Mouse (Mus musculus): Measurements from ENCODE around the gene Herc3.

Gene Herc3

DNA sequence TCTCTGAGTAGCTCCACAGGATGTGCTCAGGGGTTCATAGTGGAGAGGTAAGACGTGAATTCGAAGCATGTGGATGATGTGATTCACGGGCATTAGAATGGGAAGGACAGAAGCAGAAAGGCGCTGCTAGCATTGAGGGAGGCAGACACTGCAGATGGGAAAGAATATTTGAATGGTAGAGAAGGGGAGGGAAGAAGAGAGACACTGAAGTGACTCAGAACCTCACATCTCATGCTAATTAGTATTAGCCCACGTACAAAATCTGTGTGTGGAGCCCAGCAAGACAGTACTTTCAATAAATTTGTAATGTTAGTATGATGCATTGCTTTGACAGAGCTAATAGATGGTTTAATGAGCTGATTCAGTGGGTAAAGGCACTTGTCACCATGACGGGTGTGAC lies 89.5 kb downstream of the Herc3 start:
- DNase-seq (ENCODE audit: low read depth, low spot score) = no peak

- no peak for DNase-seq (ENCODE audit: low read depth, low spot score)
Observed at GRCm38 (mm10) chr6:58921623-58922022, 90.4 kb downstream of the Herc3 start.

DNA sequence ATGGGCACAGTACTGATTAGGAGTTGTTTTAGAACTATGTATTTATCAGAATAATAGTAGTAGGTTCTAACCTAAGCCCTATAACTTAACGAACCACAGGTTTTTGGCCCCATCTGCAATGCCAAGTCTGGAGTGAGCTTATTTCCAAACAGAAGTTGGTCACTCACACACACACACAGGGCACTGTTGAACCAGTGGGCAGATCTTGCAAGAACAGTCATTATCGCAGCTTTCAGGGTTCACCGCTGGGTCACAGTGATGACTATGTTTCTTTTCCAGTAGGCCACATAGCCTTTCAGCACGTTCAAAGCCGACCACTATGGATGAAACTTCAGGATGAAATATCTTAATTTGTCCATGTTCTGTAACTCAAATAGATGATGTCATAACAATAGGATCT lies 91.2 kb downstream of the Herc3 start:
- no peak for DNase-seq (ENCODE audit: low read depth, low spot score)

DNA sequence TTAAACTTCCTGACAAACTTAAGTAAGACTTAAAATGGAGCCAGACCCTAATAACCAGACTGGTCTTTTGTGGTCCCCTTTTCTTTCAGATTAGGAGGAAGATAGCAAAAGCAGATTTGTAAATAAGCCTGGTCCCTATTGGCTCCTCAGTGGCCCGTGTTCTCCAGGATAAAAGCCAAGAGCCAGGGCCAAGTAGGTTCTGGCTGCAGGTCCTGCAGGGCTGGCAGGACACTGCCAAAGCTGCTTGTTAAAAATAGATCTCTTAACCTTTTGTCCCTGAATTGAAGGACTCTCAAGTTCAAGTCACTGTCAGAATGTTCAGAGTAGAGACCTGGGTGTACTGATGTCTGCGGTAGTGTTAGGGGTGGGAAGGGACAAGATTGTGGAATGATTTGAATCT lies 96.6 kb downstream of the Herc3 start:
- no peak for DNase-seq (ENCODE audit: low read depth, low spot score)

GRCm38 (mm10) chr6:58929911-58930431 lies 98.7 kb downstream of the Herc3 start:
- DNase-seq (ENCODE audit: low read depth, low spot score) = no peak

DNA sequence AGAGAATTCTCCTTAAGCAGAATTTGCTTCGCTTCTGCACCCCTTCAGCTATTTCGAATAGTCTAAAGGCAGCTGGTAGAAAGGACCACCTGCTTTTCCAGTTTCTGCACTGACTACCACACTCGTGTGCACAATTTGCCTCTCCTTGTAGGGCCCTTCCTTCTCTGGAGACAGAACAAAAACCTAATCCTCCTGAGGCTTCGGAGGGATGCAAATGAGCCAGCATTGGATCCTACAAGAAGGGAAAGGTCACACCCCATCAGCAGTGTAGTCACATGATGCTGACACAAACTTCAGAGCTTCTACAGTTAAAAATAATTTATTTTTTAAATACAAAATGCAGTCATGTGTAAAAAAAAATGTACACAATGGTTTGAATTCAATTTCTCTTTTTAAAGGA lies 99.9 kb downstream of the Herc3 start:
- DNase-seq (ENCODE audit: low read depth, low spot score) = no peak

DNA sequence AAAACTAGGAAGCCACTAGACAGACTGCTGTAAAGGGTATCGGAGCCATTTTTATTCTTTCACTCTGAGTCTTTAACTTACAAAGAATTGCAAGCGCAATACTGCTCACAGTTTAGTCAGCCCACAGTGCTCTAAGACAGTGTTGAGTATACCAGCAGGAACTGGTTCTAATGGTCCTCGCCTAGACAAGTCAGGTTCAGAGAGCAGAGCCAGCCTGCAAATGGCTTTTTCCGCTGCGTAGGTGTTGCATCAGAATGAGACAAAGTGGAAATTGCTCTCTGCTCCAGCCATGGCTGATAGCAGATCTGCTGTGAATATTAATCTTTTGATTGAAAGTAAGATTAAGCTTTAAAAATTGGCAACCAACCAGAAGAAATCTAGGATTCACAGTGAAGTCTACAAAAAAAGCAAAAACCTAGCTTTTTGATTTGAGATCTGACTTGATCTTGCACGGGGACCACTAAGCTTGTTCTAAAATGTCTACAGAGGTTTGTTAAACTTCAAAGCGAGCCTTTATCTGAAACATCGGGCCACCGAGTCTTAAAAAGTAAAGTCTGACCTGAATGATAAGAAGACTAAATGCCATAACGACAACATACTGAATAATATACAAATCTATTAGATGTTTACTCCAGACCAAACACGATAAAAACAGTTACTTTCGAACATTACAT lies 101.4 kb downstream of the Herc3 start:
- no peak for DNase-seq (ENCODE audit: low read depth, low spot score)

GRCm38 (mm10) chr6:58933189-58933913 lies 102.1 kb downstream of the Herc3 start:
- no peak for DNase-seq (ENCODE audit: low read depth, low spot score)

DNA sequence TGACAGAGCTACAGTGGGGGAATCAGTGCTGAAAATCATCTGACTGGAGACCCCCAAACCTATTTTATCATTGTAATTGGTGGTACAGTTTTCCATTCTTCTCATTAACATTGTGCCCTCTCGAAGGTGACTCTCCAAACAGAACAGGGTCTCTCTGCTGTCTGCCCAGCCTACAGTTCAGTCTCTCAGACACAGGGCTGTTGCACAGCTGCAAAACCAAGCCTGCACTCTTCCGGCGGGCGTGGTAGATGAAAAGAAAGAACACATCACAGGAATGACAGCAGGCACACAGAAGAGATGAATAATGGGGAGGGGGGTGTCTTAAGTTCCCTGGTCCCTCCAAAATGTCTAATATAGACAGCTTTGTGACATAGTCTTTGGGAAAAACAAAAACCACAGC lies 102.9 kb downstream of the Herc3 start:
- DNase-seq (ENCODE audit: low read depth, low spot score) = no peak

- DNase-seq (ENCODE audit: low read depth, low spot score) = no peak
Observed at GRCm38 (mm10) chr6:58937726-58938125, 106.5 kb downstream of the Herc3 start.

DNA sequence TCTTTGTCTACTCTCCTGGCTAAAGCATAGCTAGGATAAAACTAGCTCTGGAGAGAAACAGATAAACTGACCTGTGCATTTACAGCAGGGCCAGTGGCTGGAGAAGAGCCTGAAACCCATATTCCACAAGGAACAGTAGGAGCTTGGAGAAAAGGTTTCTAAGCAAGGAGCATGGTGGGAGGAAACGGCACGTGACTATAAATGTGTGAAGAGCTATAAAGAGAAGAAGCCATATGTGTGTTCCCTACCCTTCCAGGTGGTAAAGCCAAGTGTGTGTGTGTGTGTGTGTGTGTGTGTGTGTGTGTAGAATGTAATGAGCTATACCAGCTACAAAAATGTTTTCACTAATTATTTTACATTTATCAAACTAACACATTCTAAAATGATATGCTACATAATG lies 111.0 kb downstream of the Herc3 start:
- DNase-seq (ENCODE audit: low read depth, low spot score) = no peak

DNA sequence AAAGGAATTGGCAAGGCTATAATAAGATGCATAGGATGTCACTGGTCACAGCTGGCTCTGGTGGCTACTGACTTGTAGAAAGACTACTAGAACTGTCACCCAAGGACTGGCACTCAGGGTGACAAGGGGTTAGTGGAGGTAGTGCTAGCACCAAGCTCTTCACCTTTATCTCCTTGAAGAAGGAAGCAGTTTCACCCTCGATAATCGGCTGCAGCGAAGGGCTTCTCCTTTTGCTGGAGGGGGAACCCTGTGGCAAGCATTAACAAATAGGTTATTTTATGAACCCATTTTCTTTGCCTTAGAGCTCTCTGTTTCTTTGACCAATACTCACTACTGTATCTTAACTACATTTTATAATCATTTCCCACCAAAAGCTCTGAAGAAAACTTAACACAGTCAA lies 112.7 kb downstream of the Herc3 start:
- DNase-seq (ENCODE audit: low read depth, low spot score) = no peak

GRCm38 (mm10) chr6:58946246-58946645 lies 115.0 kb downstream of the Herc3 start:
- DNase-seq (ENCODE audit: low read depth, low spot score) = no peak

GRCm38 (mm10) chr6:58946840-58947239 lies 115.6 kb downstream of the Herc3 start:
- DNase-seq (ENCODE audit: low read depth, low spot score) = no peak

DNA sequence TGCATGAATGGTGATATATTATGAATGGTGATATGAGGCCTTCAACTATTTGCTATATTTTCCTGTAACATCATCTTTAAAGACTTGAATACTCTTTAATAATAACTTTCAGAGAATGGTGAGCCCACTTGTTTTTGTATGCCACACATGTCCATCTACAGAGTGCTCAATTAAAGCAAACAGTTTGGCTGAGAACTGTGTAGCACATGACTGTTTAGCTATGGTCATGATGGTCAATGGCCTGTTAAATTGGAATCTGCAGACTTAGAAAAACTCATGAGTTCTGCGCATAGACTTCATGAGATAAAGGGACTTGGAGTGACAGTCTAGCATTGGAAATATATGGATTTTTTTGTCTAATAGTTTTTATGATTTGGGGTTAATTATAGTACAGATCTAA lies 119.1 kb downstream of the Herc3 start:
- no peak for DNase-seq (ENCODE audit: low read depth, low spot score)

- no peak for DNase-seq (ENCODE audit: low read depth, low spot score)
Observed at GRCm38 (mm10) chr6:58951128-58951992, 120.1 kb downstream of the Herc3 start.

DNA sequence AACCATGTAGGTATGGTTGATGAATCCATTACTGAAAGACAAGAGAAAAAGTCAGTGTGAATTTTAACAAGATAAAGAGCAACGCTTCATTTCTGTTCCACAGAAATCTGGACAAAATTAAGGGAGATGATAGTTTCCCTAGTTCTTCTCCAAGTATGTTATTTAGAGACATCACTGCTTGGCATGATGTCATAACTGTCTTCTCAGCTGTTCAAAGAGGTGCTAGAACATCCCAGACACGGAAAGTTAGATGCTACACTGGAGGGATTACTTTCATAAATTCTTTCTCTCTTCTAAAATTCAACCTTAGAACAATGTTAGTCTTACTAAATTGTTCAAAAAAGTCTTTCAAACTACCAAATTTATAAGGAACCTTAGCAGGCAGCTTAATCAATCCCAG lies 129.3 kb downstream of the Herc3 start:
- DNase-seq (ENCODE audit: low read depth, low spot score) = no peak

DNA sequence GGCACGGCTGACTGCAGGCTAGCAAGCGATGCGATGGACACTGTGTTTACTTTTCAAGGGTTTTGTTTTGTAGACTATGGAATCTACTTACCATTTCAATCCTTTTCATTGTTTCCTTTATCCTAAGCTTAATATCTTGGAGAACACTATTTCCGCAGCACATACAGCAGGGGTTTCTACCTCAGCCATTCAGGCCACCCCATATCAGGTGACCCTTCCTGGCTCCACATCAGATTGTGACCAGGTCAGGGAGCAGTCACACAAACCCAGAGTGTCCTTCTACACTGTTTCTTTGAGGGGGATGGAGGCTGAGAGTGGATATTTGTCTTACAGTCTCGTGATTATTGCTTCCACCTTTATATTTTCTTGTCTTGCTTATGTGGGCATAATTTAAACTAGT lies 131.4 kb downstream of the Herc3 start:
- no peak for DNase-seq (ENCODE audit: low read depth, low spot score)

- DNase-seq (ENCODE audit: low read depth, low spot score) = no peak
Observed at GRCm38 (mm10) chr6:58964091-58964490, 132.8 kb downstream of the Herc3 start.

- no peak for DNase-seq (ENCODE audit: low read depth, low spot score)
Observed at GRCm38 (mm10) chr6:58964565-58964964, 133.3 kb downstream of the Herc3 start.

- DNase-seq (ENCODE audit: low read depth, low spot score) = no peak
Observed at GRCm38 (mm10) chr6:58965071-58965831, 134.0 kb downstream of the Herc3 start.

DNA sequence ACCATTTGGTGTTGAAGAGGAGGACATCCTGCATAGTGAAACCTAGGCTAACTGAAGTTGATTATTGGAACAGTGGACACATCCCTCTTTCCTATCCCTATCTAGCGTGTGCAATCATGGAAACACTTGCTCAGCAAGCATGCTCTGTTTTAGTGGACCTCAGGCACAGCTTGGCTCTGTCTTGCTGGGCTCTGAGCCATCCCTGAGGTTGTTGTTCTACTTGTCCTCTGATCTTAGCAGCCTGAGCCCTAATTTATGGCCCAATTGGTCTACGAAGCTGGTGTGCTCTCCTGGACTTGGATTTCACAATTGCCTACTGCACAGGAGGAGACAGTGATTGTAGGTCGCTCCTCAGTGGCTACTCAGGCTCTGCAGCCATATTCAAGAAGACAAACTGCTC lies 137.0 kb downstream of the Herc3 start:
- no peak for DNase-seq (ENCODE audit: low read depth, low spot score)

Data from c-Kit-negative CD71-positive TER-119-positive erythroid progenitor cells, embryonic 14.5 days (primary cell).